Mouse (Mus musculus) spleen, postnatal 10 days (tissue): ENCODE measurements around the gene Elane.
"Not testable (repeated sequence)": the region's sequence is repeated elsewhere in the genome, so short reads cannot be mapped to it uniquely, and the experiment has no call there.

Source experiments
- DNase-seq, 2 experiments: peaks; one replicate each; pipeline ENCODE4 v3.0.0; 2021 to 2022; ENCODE audit warnings: low spot score in 2 of 2

The Elane gene

DNA sequence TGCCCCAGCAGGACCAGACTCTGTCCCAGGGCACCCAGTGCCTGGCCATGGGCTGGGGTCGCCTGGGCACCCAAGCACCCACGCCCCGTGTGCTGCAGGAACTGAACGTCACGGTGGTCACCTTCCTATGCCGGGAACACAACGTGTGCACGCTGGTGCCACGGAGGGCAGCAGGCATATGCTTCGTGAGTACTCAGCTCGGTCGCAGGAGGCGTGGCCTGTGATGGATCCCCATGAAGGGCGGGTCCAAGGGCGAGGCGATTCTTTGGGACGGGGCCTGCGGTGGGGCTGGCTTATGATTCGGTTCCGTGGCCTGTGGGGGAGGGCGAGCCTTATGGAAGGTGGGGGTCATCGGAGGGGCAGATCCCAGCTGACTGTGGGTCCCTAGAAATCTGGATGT is 4.1 kb upstream of the Elane start:
- peak in 1 of 2 experiments; percentile 57 for DNase-seq

DNA sequence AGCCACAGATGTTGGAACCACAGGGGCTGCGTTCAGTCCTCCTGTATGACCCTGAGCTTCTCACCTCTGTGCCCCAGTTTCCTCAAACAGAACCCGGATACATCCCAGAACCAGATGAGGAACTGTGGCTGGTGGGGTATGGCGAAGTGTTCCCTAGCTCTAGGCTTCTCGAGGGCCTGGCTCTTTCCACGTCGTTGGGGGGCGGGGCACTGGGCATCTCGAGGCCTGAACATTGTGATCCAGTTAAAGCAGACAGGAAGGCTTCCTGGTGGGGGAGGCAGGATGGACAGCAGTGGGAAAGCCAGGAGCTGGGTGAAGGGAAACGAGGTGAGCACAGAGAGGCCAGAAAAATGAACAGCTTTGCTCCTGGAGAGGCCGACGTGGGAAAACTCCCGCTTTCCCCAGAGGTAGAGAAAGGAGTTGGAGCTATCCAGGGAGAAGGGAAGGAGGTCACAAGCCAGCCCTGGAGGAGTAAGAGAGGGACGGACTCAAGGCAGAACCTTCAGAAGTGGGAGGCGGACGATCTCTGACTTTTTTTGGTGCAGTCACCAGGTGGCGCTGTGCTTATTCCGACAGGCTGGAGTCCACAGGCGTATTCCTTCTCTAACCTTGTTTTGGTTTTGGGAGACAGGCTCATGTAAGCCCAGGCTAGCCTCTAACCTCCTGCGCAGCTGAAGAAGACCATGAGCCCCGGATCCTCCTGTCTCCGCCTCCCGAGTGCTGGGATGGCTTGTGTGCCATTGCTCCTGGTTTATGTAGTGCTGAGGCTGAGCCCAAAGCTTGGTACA is 2.6 kb upstream of the Elane start:
- DNase-seq = peak; percentile 69 to 87

- DNase-seq = no peak
Measured at GRCm38 (mm10) chr10:79884446-79884845, 1.6 kb upstream of the Elane start.

GRCm38 (mm10) chr10:79884938-79885337 is 1.1 kb upstream of the Elane start:
- not testable (repeated sequence) for DNase-seq

GRCm38 (mm10) chr10:79886611-79887010 is 564 bp downstream of the Elane start:
- no peak for DNase-seq

GRCm38 (mm10) chr10:79889386-79889785 is 3.3 kb downstream of the Elane start:
- DNase-seq = no peak

- DNase-seq = no peak
Measured at GRCm38 (mm10) chr10:79890670-79891069, 4.6 kb downstream of the Elane start, which contains the start of gene Cfd. Gene Cfd (plus strand): TSS chr10:79890853.

- DNase-seq = peak; percentile 82 to 90
Measured at GRCm38 (mm10) chr10:79892451-79893118, 6.5 kb downstream of the Elane start.

- no peak for DNase-seq
Measured at GRCm38 (mm10) chr10:79896306-79896705, 10.3 kb downstream of the Elane start.

DNA sequence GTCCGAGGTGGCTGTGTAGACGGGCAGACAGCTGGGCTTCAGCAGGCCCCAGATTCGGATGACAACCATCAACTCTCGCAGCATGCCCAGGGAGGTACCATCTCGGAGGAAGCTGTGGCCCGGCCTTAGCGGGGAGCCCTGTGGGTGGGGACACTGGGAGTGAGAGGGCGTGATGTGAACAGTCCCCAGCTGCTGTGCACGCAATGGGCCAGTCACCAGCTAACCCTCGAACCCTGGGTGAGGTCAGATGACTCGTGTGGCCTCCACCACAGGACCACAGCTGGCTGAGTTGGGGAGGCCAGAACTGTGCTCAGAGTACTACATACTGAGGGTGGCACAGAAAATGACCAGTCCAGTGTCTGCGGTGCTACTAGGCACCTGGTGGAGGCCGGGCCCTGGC is 10.8 kb downstream of the Elane start:
- DNase-seq = no peak

- DNase-seq = no peak
Measured at GRCm38 (mm10) chr10:79897316-79898245, 11.5 kb downstream of the Elane start.

DNA sequence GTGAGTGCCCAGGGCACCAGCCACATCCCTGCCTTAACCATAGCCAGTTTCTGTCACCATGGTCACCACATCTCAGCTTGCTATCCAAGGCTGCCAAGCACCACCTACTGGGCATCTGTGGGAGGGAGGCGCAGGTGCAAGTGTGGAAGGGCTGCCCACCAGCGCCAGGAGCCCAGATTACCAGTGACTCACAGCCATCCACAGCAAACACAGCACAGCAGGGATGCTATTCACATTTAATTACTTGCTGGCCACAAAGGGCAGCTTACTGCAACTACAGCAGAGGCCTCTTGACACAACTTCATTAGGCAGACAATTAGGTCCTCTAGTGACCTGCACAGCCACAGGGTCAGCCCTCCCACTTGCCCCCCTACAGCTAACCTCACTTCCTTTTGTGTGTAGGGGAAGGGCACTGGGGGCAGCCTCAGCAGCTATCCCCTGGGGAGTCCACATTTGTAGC is 14.9 kb downstream of the Elane start:
- no peak for DNase-seq

GRCm38 (mm10) chr10:79906712-79907111 is 20.7 kb downstream of the Elane start:
- no peak for DNase-seq

DNA sequence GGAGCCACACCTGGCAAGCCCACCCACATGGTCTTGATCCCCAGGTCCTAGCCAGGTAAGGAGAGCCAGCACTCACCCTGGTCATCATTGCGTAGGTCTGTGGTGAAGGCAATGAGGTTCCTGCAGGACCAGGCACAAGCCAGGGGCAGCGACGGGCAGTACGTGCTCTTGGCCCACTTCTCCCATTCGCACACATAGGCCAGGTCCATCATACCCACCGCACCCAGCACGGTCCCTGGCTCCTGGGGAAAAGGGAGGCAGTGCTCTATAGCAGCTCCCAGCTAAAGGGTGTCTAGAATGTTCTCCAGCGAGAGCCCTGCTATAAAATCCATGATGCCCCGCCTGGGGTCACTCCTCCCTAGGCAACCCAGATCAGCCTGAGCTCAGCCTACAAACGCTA is 21.4 kb downstream of the Elane start:
- DNase-seq = no peak

- DNase-seq = peak; percentile 97
Measured at GRCm38 (mm10) chr10:79908167-79909091, 22.4 kb downstream of the Elane start, which contains the start of gene Med16. Gene Med16 (minus strand): TSS chr10:79908923.

- DNase-seq = no peak
Measured at GRCm38 (mm10) chr10:79909092-79909922, 23.3 kb downstream of the Elane start.

DNA sequence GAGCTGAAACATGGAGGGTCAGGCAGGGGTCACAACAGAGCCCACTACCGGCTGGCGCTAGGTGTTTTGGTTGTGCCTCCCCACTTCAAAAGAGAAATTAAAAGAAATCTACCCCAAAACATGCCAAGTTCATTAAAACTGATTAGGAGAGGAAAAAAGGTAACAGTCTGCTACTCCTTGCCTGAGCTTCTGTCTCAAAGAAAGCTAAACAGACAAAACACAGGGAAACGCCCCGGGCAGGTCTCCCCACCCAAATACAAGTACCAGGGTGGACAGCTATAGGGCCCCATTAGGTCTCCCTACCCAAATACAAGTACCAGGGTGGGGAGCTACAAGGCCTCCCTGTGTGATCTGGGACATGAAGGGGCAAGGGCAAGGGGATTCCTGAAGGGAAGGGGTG is 24.5 kb downstream of the Elane start, which contains the start of gene Gm26602:
TSS of gene Gm26602 (plus strand) at position 301 of the 400 bp plus-strand sequence.
- DNase-seq = no peak

GRCm38 (mm10) chr10:79912412-79912811 is 26.4 kb downstream of the Elane start:
- DNase-seq = no peak

GRCm38 (mm10) chr10:79914131-79914947 is 28.3 kb downstream of the Elane start:
- peak; percentile 49 to 56 for DNase-seq
